Mouse (Mus musculus): ENCODE results near the gene Ube2n.

- no peak for TF ChIP-seq CTCF (IDR thresholded peaks at IDR 0.05; ENCODE audit: extremely low read depth, insufficient read depth, insufficient read length, insufficient replicate concordance)
- TF ChIP-seq POLR2A (IDR thresholded peaks at IDR 0.05; ENCODE audit: low read depth, low read length) = no peak
Observed at GRCm38 (mm10) chr10:95559426-95559825, 44.5 kb downstream of the Ube2n start.
